Mouse (Mus musculus) left cerebral cortex, adult 2 months (tissue): Measurements from ENCODE around the gene Cep55. TPM values are rescaled to one million over a fixed set of nuclear protein-coding genes. Genes with fewer than 3 reads are reported as not detected.

Experiments used
- DNase-seq, 2 experiments: peaks; one replicate each; pipeline ENCODE4 v3.0.0; 2021 to 2022; ENCODE audit warnings: low spot score in 2 of 2, mixed read lengths in 1 of 2; ENCODE audit errors: extremely low spot score in 1 of 2
- H3K27ac ChIP-seq: fragments of 200-600 bp; 2 replicates; pipeline ENCODE4 v1.8.1; 2022
- H3K4me3 ChIP-seq: fragments of 200-600 bp; 2 replicates; pipeline ENCODE4 v1.8.1; 2022
- CTCF ChIP-seq: fragments of 200-600 bp; IDR thresholded peaks from 2 replicates; pipeline ENCODE4 v1.8.1; 2022; ENCODE audit warnings: antibody characterized with exemption, mild to moderate bottlenecking, moderate library complexity
- intact Hi-C: fragments of 180-260 bp; cut with DNase I; formaldehyde crosslinking; loops from one replicate; pipeline ENCODE4 v1.15.1; 2025
- total RNA-seq, 2 experiments: library from RNA; stranded (reverse); gene quantifications; 2 replicates each; pipeline ENCODE4 v1.2.3; 2021

Cep55 gene
- total RNA-seq, 2 experiments from 2014 or later = 0.35 to 0.38 TPM

- H3K4me3 ChIP-seq = peak overlapping the region; percentile 64
- peak in 1 of 2 experiments; percentile 11 for DNase-seq
- TF ChIP-seq CTCF = peak; percentile 67
- H3K27ac ChIP-seq = peak overlapping the region; percentile 61; the same call in 1 of the 2 replicates
- intact Hi-C loops = loop anchor here (1.0 to 10.0 kb wide), 5 partner anchors 23 to 349 kb away; no protein-coding TSS in a partner anchor
Observed at GRCm38 (mm10) chr19:38053227-38054041, 1.4 kb upstream of the Cep55 start.

GRCm38 (mm10) chr19:38054149-38054719, 577 bp upstream of the Cep55 start:
- Histone ChIP-seq H3K4me3 (peak overlapping the region; percentile 64), H3K27ac (peak overlapping the region; percentile 61)
- peak in 1 of 2 experiments; percentile 56 for DNase-seq
- no peak for TF ChIP-seq CTCF
- intact Hi-C loops = loop anchor here (1.0 to 10.0 kb wide), 5 partner anchors 24 to 349 kb away; no protein-coding TSS in a partner anchor

- Histone ChIP-seq H3K27ac (no peak overlapping the region), H3K4me3 (no peak overlapping the region)
- no peak for DNase-seq
- no peak for TF ChIP-seq CTCF
- intact Hi-C loops = loop anchor here (2.0 to 10.0 kb wide), 2 partner anchors 143 to 351 kb away; no protein-coding TSS in a partner anchor
Observed at GRCm38 (mm10) chr19:38055798-38056197, 987 bp downstream of the Cep55 start.

DNA sequence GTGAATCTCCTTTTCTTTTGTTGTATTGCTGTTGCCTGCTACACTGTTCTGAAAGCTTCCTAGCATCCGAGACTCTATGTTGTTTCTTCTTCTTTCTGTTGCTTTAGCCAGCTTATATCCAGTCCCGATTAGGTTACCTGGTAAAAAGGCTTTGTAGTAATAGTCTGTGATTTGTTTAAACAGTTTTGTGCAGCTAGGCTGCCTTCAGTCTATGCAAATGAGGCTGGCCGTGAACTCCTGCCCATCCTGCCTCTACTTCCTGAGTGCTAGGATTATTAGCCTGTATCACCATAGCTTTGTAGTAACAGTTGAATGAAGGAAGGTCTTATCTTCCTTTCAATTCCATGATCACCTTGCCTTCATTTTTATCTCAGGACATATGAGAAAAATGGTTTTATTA, 1.5 kb downstream of the Cep55 start:
- Histone ChIP-seq H3K27ac (no peak overlapping the region), H3K4me3 (no peak overlapping the region)
- no peak for TF ChIP-seq CTCF
- intact Hi-C loops = loop anchor here (10.0 kb wide), 1 partner anchor 351 kb away; no protein-coding TSS in a partner anchor
- DNase-seq = no peak

- Histone ChIP-seq H3K27ac (no peak overlapping the region), H3K4me3 (no peak overlapping the region)
- intact Hi-C loops = loop anchor here (10.0 kb wide), 1 partner anchor 352 kb away; no protein-coding TSS in a partner anchor
- no peak for DNase-seq
- TF ChIP-seq CTCF = no peak
Observed at GRCm38 (mm10) chr19:38056931-38057330, 2.1 kb downstream of the Cep55 start.

- H3K27ac ChIP-seq = no peak overlapping the region
- no peak for DNase-seq
- TF ChIP-seq CTCF = no peak
- intact Hi-C loops = no loop called here
- H3K4me3 ChIP-seq = no peak overlapping the region
Observed at GRCm38 (mm10) chr19:38063201-38063600, 8.4 kb downstream of the Cep55 start.

DNA sequence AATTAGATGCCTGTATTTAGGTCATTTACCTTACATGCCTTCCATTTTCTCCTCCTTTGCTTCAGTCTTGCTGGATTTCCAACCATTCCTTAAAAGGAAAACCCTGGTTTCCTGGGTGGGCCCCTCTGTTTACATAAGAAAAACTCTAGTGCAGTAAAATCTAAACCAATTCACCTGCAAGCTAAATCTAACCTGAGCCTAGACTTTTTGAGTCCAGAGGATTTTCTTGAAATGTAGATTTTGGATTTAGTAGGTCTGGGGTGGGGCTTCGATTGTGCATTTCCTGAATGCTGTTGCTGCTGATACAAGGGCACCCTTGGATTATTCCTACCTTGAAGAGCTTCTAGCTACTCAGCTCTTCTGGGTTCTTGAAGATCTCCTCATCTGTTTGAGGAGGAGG, 9.2 kb downstream of the Cep55 start:
- TF ChIP-seq CTCF = no peak
- Histone ChIP-seq H3K4me3 (no peak overlapping the region), H3K27ac (no peak overlapping the region)
- DNase-seq = no peak
- intact Hi-C loops = no loop called here

GRCm38 (mm10) chr19:38073226-38073625, 18.4 kb downstream of the Cep55 start:
- no peak overlapping the region for H3K27ac ChIP-seq
- no peak for TF ChIP-seq CTCF
- DNase-seq = no peak
- intact Hi-C loops = loop anchor here (10.0 kb wide), 1 partner anchor 282 kb away; no protein-coding TSS in a partner anchor
- no peak overlapping the region for H3K4me3 ChIP-seq

DNA sequence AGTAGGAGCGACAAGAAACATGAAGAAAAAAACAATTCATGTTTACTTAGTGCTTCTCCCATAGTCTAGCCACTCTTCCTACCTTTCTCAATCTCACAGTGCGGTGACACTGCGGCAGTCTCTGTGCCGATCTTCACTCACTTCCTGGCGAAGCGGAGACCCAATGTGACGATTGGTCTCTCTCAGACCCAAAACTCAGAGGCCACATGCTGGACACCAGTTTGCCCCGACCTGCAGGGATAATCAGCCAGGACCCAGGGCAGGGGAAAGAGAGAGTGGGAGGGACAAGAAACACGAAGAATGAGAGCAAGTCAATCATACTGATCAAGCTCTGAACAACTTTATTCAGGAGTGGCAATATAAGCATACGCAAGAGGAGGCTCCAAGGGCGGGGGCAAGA, 20.2 kb downstream of the Cep55 start:
- intact Hi-C loops = loop anchor here (10.0 kb wide), 1 partner anchor 280 kb away; no protein-coding TSS in a partner anchor
- Histone ChIP-seq H3K4me3 (no peak overlapping the region), H3K27ac (no peak overlapping the region)
- TF ChIP-seq CTCF = no peak
- no peak for DNase-seq

- DNase-seq = no peak
- TF ChIP-seq CTCF = peak; percentile 45
- intact Hi-C loops = loop anchor here (2.0 to 10.0 kb wide), 2 partner anchors 123 to 279 kb away; no protein-coding TSS in a partner anchor
- Histone ChIP-seq H3K4me3 (no peak overlapping the region), H3K27ac (no peak overlapping the region)
Observed at GRCm38 (mm10) chr19:38076251-38076650, 21.4 kb downstream of the Cep55 start.

- H3K27ac ChIP-seq = no peak overlapping the region
- H3K4me3 ChIP-seq = no peak overlapping the region
- no peak for DNase-seq
- intact Hi-C loops = loop anchor here (2.0 to 10.0 kb wide), 2 partner anchors 121 to 277 kb away; no protein-coding TSS in a partner anchor
- no peak for TF ChIP-seq CTCF
Observed at GRCm38 (mm10) chr19:38077851-38078540, 23.2 kb downstream of the Cep55 start.

DNA sequence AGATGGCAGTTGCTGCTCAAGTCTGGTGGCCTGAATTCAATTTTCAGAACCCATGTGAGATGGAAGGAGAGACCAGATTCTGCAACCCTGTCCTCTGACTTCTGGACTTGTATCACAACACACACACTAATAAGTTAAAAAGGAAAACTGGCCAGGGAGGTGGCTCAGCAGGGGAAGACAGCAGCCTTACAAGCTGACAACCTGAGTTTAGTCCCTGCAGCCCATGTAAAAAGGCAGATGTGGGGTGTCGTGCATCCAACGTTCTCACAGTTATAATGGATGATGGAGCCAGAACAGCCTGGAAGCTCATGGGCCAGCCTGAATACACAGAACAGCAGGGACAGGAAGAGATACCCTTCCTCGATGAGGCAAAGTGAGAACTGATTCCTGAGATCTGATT, 26.6 kb downstream of the Cep55 start:
- intact Hi-C loops = no loop called here
- no peak for DNase-seq
- Histone ChIP-seq H3K27ac (no peak overlapping the region), H3K4me3 (no peak overlapping the region)
- TF ChIP-seq CTCF = no peak
